Mouse (Mus musculus): Measurements from ENCODE around the gene Tnfaip6. TPM values are rescaled to one million over a fixed set of nuclear protein-coding genes. Genes with fewer than 3 reads are reported as not detected.

Gene Tnfaip6
- polyA plus RNA-seq, 1 experiment from 2014 or later, result 54.6 TPM

- Histone ChIP-seq H3K9ac (replicated peaks) (no peak overlapping the region), H3K27ac (no peak overlapping the region), H3K27me3 (no peaks in the 10 kb centered on the region), H3K4me1 (replicated peaks) (no peaks in the 10 kb centered on the region), H3K9me3 (peaks cover 3% of the 10 kb centered on the region; the same call in 1 of the 2 replicates), H3K36me3 (no peaks in the 10 kb centered on the region), H3K4me2 (no peak overlapping the region), H3K4me3 (replicated peaks) (no peak overlapping the region)
- 79% methylated on average over 4 of the region's 4 CpGs for WGBS
- no peak for ATAC-seq (ENCODE audit: insufficient number of reproducible peaks, insufficient read depth, low FRiP score, low TSS enrichment, low read depth)
These were observed 6.3 kb upstream of the Tnfaip6 start for GRCm38 (mm10) chr2:52031491-52031890.

- no peak overlapping the region for H3K4me2 ChIP-seq
- no peaks in the 10 kb centered on the region for H3K36me3 ChIP-seq
- peaks cover 12% of the 10 kb centered on the region for H3K4me1 ChIP-seq (replicated peaks)
- ATAC-seq (ENCODE audit: insufficient number of reproducible peaks, insufficient read depth, low FRiP score, low TSS enrichment, low read depth), result no peak
- H3K9me3 ChIP-seq, result no peaks in the 10 kb centered on the region
- no peak overlapping the region for H3K4me3 ChIP-seq (replicated peaks)
- no peak overlapping the region for H3K9ac ChIP-seq (replicated peaks)
- 88% methylated on average over 4 of the region's 4 CpGs for whole genome bisulfite sequencing
- H3K27ac ChIP-seq, result no peak overlapping the region
- no peaks in the 10 kb centered on the region for H3K27me3 ChIP-seq
These were observed 3.2 kb upstream of the Tnfaip6 start for GRCm38 (mm10) chr2:52034601-52035000.

GRCm38 (mm10) chr2:52035144-52035543, 2.7 kb upstream of the Tnfaip6 start:
- no peak for ATAC-seq (ENCODE audit: insufficient number of reproducible peaks, insufficient read depth, low FRiP score, low TSS enrichment, low read depth)
- Histone ChIP-seq H3K36me3 (no peaks in the 10 kb centered on the region), H3K27ac (no peak overlapping the region), H3K9ac (replicated peaks) (no peak overlapping the region), H3K4me1 (replicated peaks) (peaks cover 15% of the 10 kb centered on the region), H3K27me3 (no peaks in the 10 kb centered on the region), H3K4me3 (replicated peaks) (no peak overlapping the region), H3K4me2 (no peak overlapping the region), H3K9me3 (no peaks in the 10 kb centered on the region)
- 72% methylated on average over 4 of the region's 4 CpGs for WGBS

GRCm38 (mm10) chr2:52036929-52037595, 747 bp upstream of the Tnfaip6 start:
- H3K27me3 ChIP-seq, result no peaks in the 10 kb centered on the region
- H3K4me2 ChIP-seq, result peak overlapping the region; percentile 61
- no peaks in the 10 kb centered on the region for H3K36me3 ChIP-seq
- H3K4me1 ChIP-seq (replicated peaks), result peaks cover 21% of the 10 kb centered on the region
- no peak overlapping the region for H3K27ac ChIP-seq
- H3K9me3 ChIP-seq, result no peaks in the 10 kb centered on the region
- H3K9ac ChIP-seq (replicated peaks), result no peak overlapping the region; the same call in 1 of the 2 replicates
- no peak for ATAC-seq (ENCODE audit: insufficient number of reproducible peaks, insufficient read depth, low FRiP score, low TSS enrichment, low read depth)
- 44% methylated on average over 9 of the region's 11 CpGs for WGBS
- peak overlapping the region; percentile 50 for H3K4me3 ChIP-seq (replicated peaks)

- peak overlapping the region; percentile 69 for H3K9ac ChIP-seq (replicated peaks)
- no peaks in the 10 kb centered on the region for H3K9me3 ChIP-seq
- H3K27ac ChIP-seq, result peak overlapping the region; percentile 75
- ATAC-seq (ENCODE audit: insufficient number of reproducible peaks, insufficient read depth, low FRiP score, low TSS enrichment, low read depth), result no peak
- H3K36me3 ChIP-seq, result peaks cover 4% of the 10 kb centered on the region
- H3K27me3 ChIP-seq, result no peaks in the 10 kb centered on the region
- 22% methylated on average over 5 of the region's 5 CpGs for WGBS
- H3K4me3 ChIP-seq (replicated peaks), result peak overlapping the region; percentile 50
- H3K4me1 ChIP-seq (replicated peaks), result peaks cover 25% of the 10 kb centered on the region
- H3K4me2 ChIP-seq, result peak overlapping the region; percentile 61
These were observed 749 bp downstream of the Tnfaip6 start for GRCm38 (mm10) chr2:52038558-52038957.

- Histone ChIP-seq H3K9ac (replicated peaks) (peak overlapping the region; percentile 28; the same call in 1 of the 2 replicates), H3K9me3 (no peaks in the 10 kb centered on the region), H3K36me3 (peaks cover 11% of the 10 kb centered on the region), H3K27ac (peak overlapping the region; percentile 88), H3K4me1 (replicated peaks) (peaks cover 25% of the 10 kb centered on the region), H3K27me3 (no peaks in the 10 kb centered on the region), H3K4me2 (peak overlapping the region; percentile 61), H3K4me3 (replicated peaks) (peak overlapping the region; percentile 50)
- 8% methylated on average over 8 of the region's 8 CpGs for WGBS
- peak; percentile 66; the same call in 1 of the 2 replicates for ATAC-seq (ENCODE audit: insufficient number of reproducible peaks, insufficient read depth, low FRiP score, low TSS enrichment, low read depth)
These were observed 1.4 kb downstream of the Tnfaip6 start for GRCm38 (mm10) chr2:52039083-52039801.

- 56% methylated on average over 3 of the region's 3 CpGs for WGBS
- H3K27ac ChIP-seq, result no peak overlapping the region
- peaks cover 39% of the 10 kb centered on the region for H3K36me3 ChIP-seq
- no peaks in the 10 kb centered on the region for H3K27me3 ChIP-seq
- no peak for ATAC-seq (ENCODE audit: insufficient number of reproducible peaks, insufficient read depth, low FRiP score, low TSS enrichment, low read depth)
- H3K4me3 ChIP-seq (replicated peaks), result no peak overlapping the region
- peaks cover 22% of the 10 kb centered on the region for H3K4me1 ChIP-seq (replicated peaks)
- no peak overlapping the region for H3K9ac ChIP-seq (replicated peaks)
- no peaks in the 10 kb centered on the region for H3K9me3 ChIP-seq
- H3K4me2 ChIP-seq, result no peak overlapping the region
These were observed 4.3 kb downstream of the Tnfaip6 start for GRCm38 (mm10) chr2:52042132-52042531.

- no peak overlapping the region for H3K4me3 ChIP-seq (replicated peaks)
- no peak overlapping the region for H3K4me2 ChIP-seq
- no peaks in the 10 kb centered on the region for H3K27me3 ChIP-seq
- no peak overlapping the region for H3K9ac ChIP-seq (replicated peaks)
- H3K36me3 ChIP-seq, result peaks cover 44% of the 10 kb centered on the region
- no peak overlapping the region for H3K27ac ChIP-seq
- H3K4me1 ChIP-seq (replicated peaks), result peaks cover 18% of the 10 kb centered on the region
- no peak for ATAC-seq (ENCODE audit: insufficient number of reproducible peaks, insufficient read depth, low FRiP score, low TSS enrichment, low read depth)
- no peaks in the 10 kb centered on the region for H3K9me3 ChIP-seq
- whole genome bisulfite sequencing, result 81% methylated on average over 5 of the region's 5 CpGs
These were observed 4.9 kb downstream of the Tnfaip6 start for GRCm38 (mm10) chr2:52042714-52043113.

- WGBS, result 89% methylated on average over 11 of the region's 11 CpGs
- no peaks in the 10 kb centered on the region for H3K27me3 ChIP-seq
These were observed 5.7 kb downstream of the Tnfaip6 start for GRCm38 (mm10) chr2:52043485-52043884.

GRCm38 (mm10) chr2:52046032-52046431, 8.2 kb downstream of the Tnfaip6 start:
- no peaks in the 10 kb centered on the region for H3K9me3 ChIP-seq
- peaks cover 7% of the 10 kb centered on the region for H3K4me1 ChIP-seq (replicated peaks)
- H3K27ac ChIP-seq, result no peak overlapping the region
- H3K9ac ChIP-seq (replicated peaks), result no peak overlapping the region
- H3K36me3 ChIP-seq, result peaks cover 75% of the 10 kb centered on the region
- ATAC-seq (ENCODE audit: insufficient number of reproducible peaks, insufficient read depth, low FRiP score, low TSS enrichment, low read depth), result no peak
- H3K27me3 ChIP-seq, result no peaks in the 10 kb centered on the region
- H3K4me3 ChIP-seq (replicated peaks), result no peak overlapping the region
- no peak overlapping the region for H3K4me2 ChIP-seq
- 86% methylated on average over 5 of the region's 5 CpGs for WGBS

More at GRCm38 (mm10) chr2:52043485-52043884, 5.7 kb downstream of the Tnfaip6 start:
- Histone ChIP-seq H3K4me1 (replicated peaks) (peaks cover 18% of the 10 kb centered on the region), H3K4me3 (replicated peaks) (no peak overlapping the region), H3K9ac (replicated peaks) (no peak overlapping the region), H3K9me3 (no peaks in the 10 kb centered on the region), H3K27ac (no peak overlapping the region), H3K4me2 (no peak overlapping the region), H3K36me3 (peaks cover 52% of the 10 kb centered on the region)
- no peak for ATAC-seq (ENCODE audit: insufficient number of reproducible peaks, insufficient read depth, low FRiP score, low TSS enrichment, low read depth)

GRCm38 (mm10) chr2:52050823-52051222, 13.0 kb downstream of the Tnfaip6 start:
- ATAC-seq (ENCODE audit: insufficient number of reproducible peaks, insufficient read depth, low FRiP score, low TSS enrichment, low read depth), result no peak
- H3K27ac ChIP-seq, result no peak overlapping the region

More at GRCm38 (mm10) chr2:52050823-52051222, 13.0 kb downstream of the Tnfaip6 start:
- Histone ChIP-seq H3K9me3 (no peaks in the 10 kb centered on the region), H3K27me3 (no peaks in the 10 kb centered on the region), H3K4me2 (no peak overlapping the region), H3K4me3 (replicated peaks) (no peak overlapping the region), H3K9ac (replicated peaks) (no peak overlapping the region), H3K4me1 (replicated peaks) (no peaks in the 10 kb centered on the region), H3K36me3 (peaks cover 90% of the 10 kb centered on the region)
- 96% methylated on average over 11 of the region's 11 CpGs for WGBS
